Mouse (Mus musculus) left cerebral cortex, postnatal 14 days (tissue): ENCODE measurements at regions not wholly inside any gene's neighbourhood (a gene's known extent, or its start where the extent isn't known, plus 50 kb on each side); places are given as distances from the start of the nearest gene placed in this dataset.

Experiments
- DNase-seq, 2 experiments: peaks; one replicate each; pipeline ENCODE4 v3.0.0; 2021 to 2022; ENCODE audit warnings: low spot score in 2 of 2, mixed read lengths in 1 of 2
- intact Hi-C: fragments of 180-260 bp; cut with DNase I; formaldehyde crosslinking; loops from one replicate; pipeline ENCODE4 v1.15.1; 2025

GRCm38 (mm10) chr6:27211953-27212352 lies 923.0 kb downstream of the Grm8 start:
- DNase-seq = peak in 1 of 2 experiments; percentile 7
- intact Hi-C loops = no loop called here

GRCm38 (mm10) chr6:27161643-27162042 lies 973.3 kb downstream of the Grm8 start:
- intact Hi-C loops = no loop called here
- no peak for DNase-seq
